Mouse (Mus musculus): ENCODE results near the gene Rec114. TPM values are rescaled to one million over a fixed set of nuclear protein-coding genes. Genes with fewer than 3 reads are reported as not detected.
A peak's percentile ranks its signal among the peaks of the same experiment; 100 is the strongest.

Gene Rec114
- polyA plus RNA-seq, 1 experiment: 6.1 TPM

GRCm38 (mm10) chr9:58656824-58657223, 86.9 kb downstream of the Rec114 start:
- H3K9ac ChIP-seq (ENCODE audit: low read depth, poor library complexity, severe bottlenecking): no peak overlapping the region

GRCm38 (mm10) chr9:58656396-58656795, 87.4 kb downstream of the Rec114 start:
- H3K9ac ChIP-seq (ENCODE audit: low read depth, poor library complexity, severe bottlenecking): no peak overlapping the region
- no peaks in the 10 kb centered on the region; the same call in 1 of the 2 replicates for H3K36me3 ChIP-seq (ENCODE audit: control insufficient read depth, insufficient read depth, low read length, poor library complexity, severe bottlenecking)
- TF ChIP-seq EP300 (IDR thresholded peaks at IDR 0.05; ENCODE audit: insufficient read depth, low read depth, low read length): no peak
- no peak for TF ChIP-seq POLR2A (IDR thresholded peaks at IDR 0.05; ENCODE audit: insufficient read depth, low read length)
- peak; percentile 27 for TF ChIP-seq CTCF (IDR thresholded peaks at IDR 0.05; ENCODE audit: low read depth, low read length)
- H3K27ac ChIP-seq (ENCODE audit: insufficient read depth, low read length): no peak overlapping the region
- H3K9me3 ChIP-seq (replicated peaks; ENCODE audit: control insufficient read depth, insufficient read depth, low read length, poor library complexity, severe bottlenecking): no peaks in the 10 kb centered on the region
- no peaks in the 10 kb centered on the region for H3K4me1 ChIP-seq (ENCODE audit: control insufficient read depth, insufficient read depth, low read length)
- H3K27me3 ChIP-seq (ENCODE audit: control insufficient read depth, insufficient read depth, low read length, poor library complexity, severe bottlenecking): no peaks in the 10 kb centered on the region
- H3K4me3 ChIP-seq (ENCODE audit: low read depth, low read length): no peak overlapping the region

More at GRCm38 (mm10) chr9:58656824-58657223, 86.9 kb downstream of the Rec114 start:
- Histone ChIP-seq H3K9me3 (replicated peaks; ENCODE audit: control insufficient read depth, insufficient read depth, low read length, poor library complexity, severe bottlenecking) (no peaks in the 10 kb centered on the region), H3K4me3 (ENCODE audit: low read depth, low read length) (no peak overlapping the region), H3K36me3 (ENCODE audit: control insufficient read depth, insufficient read depth, low read length, poor library complexity, severe bottlenecking) (no peaks in the 10 kb centered on the region; the same call in 1 of the 2 replicates), H3K27me3 (ENCODE audit: control insufficient read depth, insufficient read depth, low read length, poor library complexity, severe bottlenecking) (no peaks in the 10 kb centered on the region), H3K4me1 (ENCODE audit: control insufficient read depth, insufficient read depth, low read length) (no peaks in the 10 kb centered on the region), H3K27ac (ENCODE audit: insufficient read depth, low read length) (no peak overlapping the region)
- TF ChIP-seq POLR2A (IDR thresholded peaks at IDR 0.05; ENCODE audit: insufficient read depth, low read length) (no peak), CTCF (IDR thresholded peaks at IDR 0.05; ENCODE audit: low read depth, low read length) (no peak), EP300 (IDR thresholded peaks at IDR 0.05; ENCODE audit: insufficient read depth, low read depth, low read length) (no peak)

GRCm38 (mm10) chr9:58654494-58654893, 89.3 kb downstream of the Rec114 start:
- H3K9me3 ChIP-seq (replicated peaks; ENCODE audit: control insufficient read depth, insufficient read depth, low read length, poor library complexity, severe bottlenecking): no peaks in the 10 kb centered on the region
- H3K27me3 ChIP-seq (ENCODE audit: control insufficient read depth, insufficient read depth, low read length, poor library complexity, severe bottlenecking): no peaks in the 10 kb centered on the region
- H3K9ac ChIP-seq (ENCODE audit: low read depth, poor library complexity, severe bottlenecking): no peak overlapping the region
- no peak overlapping the region for H3K4me3 ChIP-seq (ENCODE audit: low read depth, low read length)
- TF ChIP-seq CTCF (IDR thresholded peaks at IDR 0.05; ENCODE audit: low read depth, low read length): no peak
- no peak for TF ChIP-seq POLR2A (IDR thresholded peaks at IDR 0.05; ENCODE audit: insufficient read depth, low read length)
- TF ChIP-seq EP300 (IDR thresholded peaks at IDR 0.05; ENCODE audit: insufficient read depth, low read depth, low read length): no peak
- no peaks in the 10 kb centered on the region for H3K4me1 ChIP-seq (ENCODE audit: control insufficient read depth, insufficient read depth, low read length)
- no peak overlapping the region for H3K27ac ChIP-seq (ENCODE audit: insufficient read depth, low read length)
- H3K36me3 ChIP-seq (ENCODE audit: control insufficient read depth, insufficient read depth, low read length, poor library complexity, severe bottlenecking): no peaks in the 10 kb centered on the region; the same call in 1 of the 2 replicates

GRCm38 (mm10) chr9:58651993-58652392, 91.8 kb downstream of the Rec114 start:
- H3K27me3 ChIP-seq (ENCODE audit: control insufficient read depth, insufficient read depth, low read length, poor library complexity, severe bottlenecking): no peaks in the 10 kb centered on the region
- H3K9ac ChIP-seq (ENCODE audit: low read depth, poor library complexity, severe bottlenecking): no peak overlapping the region
- no peaks in the 10 kb centered on the region for H3K4me1 ChIP-seq (ENCODE audit: control insufficient read depth, insufficient read depth, low read length)
- H3K9me3 ChIP-seq (replicated peaks; ENCODE audit: control insufficient read depth, insufficient read depth, low read length, poor library complexity, severe bottlenecking): no peaks in the 10 kb centered on the region
- H3K27ac ChIP-seq (ENCODE audit: insufficient read depth, low read length): no peak overlapping the region
- no peak for TF ChIP-seq POLR2A (IDR thresholded peaks at IDR 0.05; ENCODE audit: insufficient read depth, low read length)
- no peaks in the 10 kb centered on the region; the same call in 1 of the 2 replicates for H3K36me3 ChIP-seq (ENCODE audit: control insufficient read depth, insufficient read depth, low read length, poor library complexity, severe bottlenecking)
- H3K4me3 ChIP-seq (ENCODE audit: low read depth, low read length): no peak overlapping the region

GRCm38 (mm10) chr9:58649265-58649626, 94.5 kb downstream of the Rec114 start:
- Histone ChIP-seq H3K9ac (ENCODE audit: low read depth, poor library complexity, severe bottlenecking) (no peak overlapping the region), H3K27ac (ENCODE audit: insufficient read depth, low read length) (peak overlapping the region; percentile 44; the same call in 1 of the 2 replicates), H3K4me3 (ENCODE audit: low read depth, low read length) (no peak overlapping the region), H3K9me3 (replicated peaks; ENCODE audit: control insufficient read depth, insufficient read depth, low read length, poor library complexity, severe bottlenecking) (no peaks in the 10 kb centered on the region), H3K4me1 (ENCODE audit: control insufficient read depth, insufficient read depth, low read length) (no peaks in the 10 kb centered on the region), H3K27me3 (ENCODE audit: control insufficient read depth, insufficient read depth, low read length, poor library complexity, severe bottlenecking) (no peaks in the 10 kb centered on the region), H3K36me3 (ENCODE audit: control insufficient read depth, insufficient read depth, low read length, poor library complexity, severe bottlenecking) (peaks cover 5% of the 10 kb centered on the region)
- TF ChIP-seq POLR2A (IDR thresholded peaks at IDR 0.05; ENCODE audit: insufficient read depth, low read length) (no peak), EP300 (IDR thresholded peaks at IDR 0.05; ENCODE audit: insufficient read depth, low read depth, low read length) (no peak), CTCF (IDR thresholded peaks at IDR 0.05; ENCODE audit: low read depth, low read length) (no peak)

- Histone ChIP-seq H3K4me3 (ENCODE audit: low read depth, low read length) (no peak overlapping the region), H3K36me3 (ENCODE audit: control insufficient read depth, insufficient read depth, low read length, poor library complexity, severe bottlenecking) (peaks cover 5% of the 10 kb centered on the region), H3K27ac (ENCODE audit: insufficient read depth, low read length) (no peak overlapping the region), H3K9me3 (replicated peaks; ENCODE audit: control insufficient read depth, insufficient read depth, low read length, poor library complexity, severe bottlenecking) (no peaks in the 10 kb centered on the region), H3K4me1 (ENCODE audit: control insufficient read depth, insufficient read depth, low read length) (no peaks in the 10 kb centered on the region), H3K27me3 (ENCODE audit: control insufficient read depth, insufficient read depth, low read length, poor library complexity, severe bottlenecking) (no peaks in the 10 kb centered on the region), H3K9ac (ENCODE audit: low read depth, poor library complexity, severe bottlenecking) (no peak overlapping the region)
- TF ChIP-seq EP300 (IDR thresholded peaks at IDR 0.05; ENCODE audit: insufficient read depth, low read depth, low read length): no peak
- no peak for TF ChIP-seq POLR2A (IDR thresholded peaks at IDR 0.05; ENCODE audit: insufficient read depth, low read length)
- TF ChIP-seq CTCF (IDR thresholded peaks at IDR 0.05; ENCODE audit: low read depth, low read length): no peak
These were observed 95.1 kb downstream of the Rec114 start for GRCm38 (mm10) chr9:58648406-58649264.

Data from ES-Bruce4 (cell line).